Mouse (Mus musculus): ENCODE data around the gene Hk2.
"Not testable (repeated sequence)": the region's sequence is repeated elsewhere in the genome, so short reads cannot be mapped to it uniquely, and the experiment has no call there.

Gene Hk2

GRCm38 (mm10) chr6:82689474-82689873, 84.8 kb downstream of the Hk2 start:
- no peak for DNase-seq (ENCODE audit: low read depth, low spot score)

DNA sequence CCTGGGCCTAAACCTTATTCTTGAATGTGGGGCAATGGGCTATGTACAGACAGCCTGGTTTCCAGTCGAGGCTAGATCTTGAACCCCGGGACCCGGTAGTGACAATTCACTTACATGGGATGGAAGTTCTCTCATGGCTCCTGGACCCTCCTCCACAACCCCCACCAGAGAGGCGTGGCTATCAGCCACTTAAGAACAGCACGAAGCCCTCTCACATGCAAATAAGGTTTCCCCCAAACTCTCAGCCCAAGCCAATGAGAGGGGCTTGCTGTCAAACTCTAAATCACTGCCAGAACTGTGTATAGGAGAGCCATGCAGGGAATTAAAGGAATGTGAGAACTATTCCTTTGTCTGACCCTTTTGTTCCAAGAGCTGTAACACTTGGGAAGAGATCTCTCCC, 85.7 kb downstream of the Hk2 start:
- not testable (repeated sequence) for DNase-seq (ENCODE audit: low read depth, low spot score)

DNA sequence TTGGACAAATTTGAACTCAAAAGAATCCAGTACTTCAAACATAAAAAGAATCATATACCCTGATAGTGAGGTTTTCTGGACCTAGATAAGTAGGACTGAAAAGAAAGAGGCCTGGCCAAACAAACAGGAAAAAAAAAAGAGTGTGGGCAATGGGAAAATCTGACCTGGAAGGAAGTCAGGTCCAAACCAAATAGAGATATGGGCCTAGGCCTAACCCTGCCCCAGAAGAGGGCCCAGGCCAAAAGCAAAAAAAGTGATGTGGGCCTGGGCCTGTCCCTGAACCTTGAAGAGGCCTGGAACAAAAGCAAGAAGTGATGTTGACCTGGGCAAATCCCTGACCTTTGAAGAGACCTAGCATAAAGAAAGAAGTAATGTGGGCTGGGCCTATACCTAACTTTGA, 90.1 kb downstream of the Hk2 start:
- DNase-seq (ENCODE audit: low read depth, low spot score) = no peak

GRCm38 (mm10) chr6:82679286-82679685, 95.0 kb downstream of the Hk2 start:
- DNase-seq (ENCODE audit: low read depth, low spot score) = not testable (repeated sequence)

DNA sequence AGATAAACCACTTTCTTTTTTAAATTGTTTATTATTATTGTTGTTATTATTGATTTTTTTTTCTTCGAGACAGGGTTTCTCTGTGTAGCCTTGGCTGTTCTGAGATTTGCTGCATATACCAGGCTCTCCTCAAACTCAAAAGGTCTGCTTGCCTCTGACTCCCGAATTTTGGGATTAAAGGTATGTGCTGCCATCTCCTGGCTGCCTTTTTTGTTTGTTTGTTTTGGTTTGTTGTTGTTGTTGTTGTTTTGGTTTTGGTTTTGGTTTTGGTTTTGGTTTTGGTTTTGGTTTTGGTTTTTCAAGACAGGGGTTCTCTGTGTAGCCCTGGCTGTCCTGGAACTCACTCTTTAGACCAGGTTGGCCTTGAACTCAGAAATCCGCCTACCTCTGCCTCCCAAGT, 96.6 kb downstream of the Hk2 start:
- not testable (repeated sequence) for DNase-seq (ENCODE audit: low read depth, low spot score)

Measured in mesoderm, embryonic 11.5 days (tissue).